Mouse (Mus musculus): ENCODE results near the gene Spata45. TPM values are rescaled to one million over a fixed set of nuclear protein-coding genes. Genes with fewer than 3 reads are reported as not detected.

Gene Spata45
- polyA plus RNA-seq (2014; fragmentation: Nextera tagmentation; extraction: Ambion mirVana), result not detected in 2 replicates

- Histone ChIP-seq H3K27me3 (ENCODE audit: control insufficient read depth, insufficient read depth, low read length) (no peaks in the 10 kb centered on the region), H3K4me2 (replicated peaks; ENCODE audit: low read depth, low read length) (no peak within 1 kb of the TSS), H3K4me1 (ENCODE audit: control insufficient read depth, insufficient read depth, low read length) (no peaks in the 10 kb centered on the region), H3K4me3 (ENCODE audit: low read depth, low read length) (no peak within 1 kb of the TSS), H3K36me3 (ENCODE audit: control insufficient read depth, insufficient read depth, low read length) (no peaks in the 10 kb centered on the region), H3K27ac (ENCODE audit: low read length) (no peak within 1 kb of the TSS), H3K9me3 (ENCODE audit: control insufficient read depth, low read depth, low read length) (no peaks in the 10 kb centered on the region), H3K9ac (replicated peaks; ENCODE audit: low read depth, low read length) (no peak within 1 kb of the TSS)
- no peak for ATAC-seq (ENCODE audit: insufficient number of reproducible peaks, insufficient read depth, low FRiP score, low read depth)
- 67% methylated on average over 6 of the region's 6 CpGs for WGBS
These were observed at the start of gene Spata45 for GRCm38 (mm10) chr1:191036554-191037334. Spata45 (plus strand) TSS chr1:191036639.

- 80% methylated on average over 9 of the region's 9 CpGs for WGBS
- ATAC-seq (ENCODE audit: insufficient number of reproducible peaks, insufficient read depth, low FRiP score, low read depth), result no peak
- Histone ChIP-seq H3K27me3 (ENCODE audit: control insufficient read depth, insufficient read depth, low read length) (no peaks in the 10 kb centered on the region), H3K27ac (ENCODE audit: low read length) (no peak overlapping the region), H3K9ac (replicated peaks; ENCODE audit: low read depth, low read length) (no peak overlapping the region), H3K9me3 (ENCODE audit: control insufficient read depth, low read depth, low read length) (no peaks in the 10 kb centered on the region), H3K4me2 (replicated peaks; ENCODE audit: low read depth, low read length) (no peak overlapping the region), H3K36me3 (ENCODE audit: control insufficient read depth, insufficient read depth, low read length) (no peaks in the 10 kb centered on the region), H3K4me1 (ENCODE audit: control insufficient read depth, insufficient read depth, low read length) (no peaks in the 10 kb centered on the region), H3K4me3 (ENCODE audit: low read depth, low read length) (no peak overlapping the region)
These were observed 46.9 kb upstream of the Spata45 start for GRCm38 (mm10) chr1:190989437-190990082.

GRCm38 (mm10) chr1:190995548-190995947 lies 40.9 kb upstream of the Spata45 start:
- no peak for ATAC-seq (ENCODE audit: insufficient number of reproducible peaks, insufficient read depth, low FRiP score, low read depth)
- no peaks in the 10 kb centered on the region for H3K4me1 ChIP-seq (ENCODE audit: control insufficient read depth, insufficient read depth, low read length)
- H3K27me3 ChIP-seq (ENCODE audit: control insufficient read depth, insufficient read depth, low read length), result no peaks in the 10 kb centered on the region
- H3K27ac ChIP-seq (ENCODE audit: low read length), result no peak overlapping the region
- 64% methylated on average over 7 of the region's 7 CpGs for WGBS
- no peaks in the 10 kb centered on the region for H3K36me3 ChIP-seq (ENCODE audit: control insufficient read depth, insufficient read depth, low read length)
- no peak overlapping the region for H3K4me3 ChIP-seq (ENCODE audit: low read depth, low read length)
- peaks cover 6% of the 10 kb centered on the region; the same call in 1 of the 2 replicates for H3K9me3 ChIP-seq (ENCODE audit: control insufficient read depth, low read depth, low read length)
- no peak overlapping the region for H3K9ac ChIP-seq (replicated peaks; ENCODE audit: low read depth, low read length)
- H3K4me2 ChIP-seq (replicated peaks; ENCODE audit: low read depth, low read length), result no peak overlapping the region

- 72% methylated on average over 6 of the region's 6 CpGs for WGBS
- no peak overlapping the region for H3K4me3 ChIP-seq (ENCODE audit: low read depth, low read length)
- no peak overlapping the region for H3K4me2 ChIP-seq (replicated peaks; ENCODE audit: low read depth, low read length)
- no peaks in the 10 kb centered on the region for H3K27me3 ChIP-seq (ENCODE audit: control insufficient read depth, insufficient read depth, low read length)
- H3K9me3 ChIP-seq (ENCODE audit: control insufficient read depth, low read depth, low read length), result peaks cover 6% of the 10 kb centered on the region; the same call in 1 of the 2 replicates
- H3K27ac ChIP-seq (ENCODE audit: low read length), result no peak overlapping the region
- H3K9ac ChIP-seq (replicated peaks; ENCODE audit: low read depth, low read length), result no peak overlapping the region
- no peak for ATAC-seq (ENCODE audit: insufficient number of reproducible peaks, insufficient read depth, low FRiP score, low read depth)
- no peaks in the 10 kb centered on the region for H3K4me1 ChIP-seq (ENCODE audit: control insufficient read depth, insufficient read depth, low read length)
- no peaks in the 10 kb centered on the region for H3K36me3 ChIP-seq (ENCODE audit: control insufficient read depth, insufficient read depth, low read length)
These were observed 40.0 kb upstream of the Spata45 start for GRCm38 (mm10) chr1:190996346-190996877.

GRCm38 (mm10) chr1:190998027-190998426 lies 38.4 kb upstream of the Spata45 start:
- Histone ChIP-seq H3K27ac (ENCODE audit: low read length) (no peak overlapping the region), H3K27me3 (ENCODE audit: control insufficient read depth, insufficient read depth, low read length) (no peaks in the 10 kb centered on the region), H3K36me3 (ENCODE audit: control insufficient read depth, insufficient read depth, low read length) (no peaks in the 10 kb centered on the region), H3K4me2 (replicated peaks; ENCODE audit: low read depth, low read length) (no peak overlapping the region), H3K4me1 (ENCODE audit: control insufficient read depth, insufficient read depth, low read length) (no peaks in the 10 kb centered on the region), H3K9me3 (ENCODE audit: control insufficient read depth, low read depth, low read length) (peaks cover 6% of the 10 kb centered on the region; the same call in 1 of the 2 replicates), H3K4me3 (ENCODE audit: low read depth, low read length) (no peak overlapping the region), H3K9ac (replicated peaks; ENCODE audit: low read depth, low read length) (no peak overlapping the region)
- ATAC-seq (ENCODE audit: insufficient number of reproducible peaks, insufficient read depth, low FRiP score, low read depth), result no peak
- WGBS, result 86% methylated on average over 1 of the region's 1 CpGs

- WGBS, result 85% methylated on average over 3 of the region's 3 CpGs
- Histone ChIP-seq H3K27me3 (ENCODE audit: control insufficient read depth, insufficient read depth, low read length) (no peaks in the 10 kb centered on the region), H3K9me3 (ENCODE audit: control insufficient read depth, low read depth, low read length) (peaks cover 6% of the 10 kb centered on the region; the same call in 1 of the 2 replicates), H3K4me3 (ENCODE audit: low read depth, low read length) (no peak overlapping the region), H3K27ac (ENCODE audit: low read length) (no peak overlapping the region), H3K9ac (replicated peaks; ENCODE audit: low read depth, low read length) (no peak overlapping the region), H3K4me1 (ENCODE audit: control insufficient read depth, insufficient read depth, low read length) (no peaks in the 10 kb centered on the region), H3K36me3 (ENCODE audit: control insufficient read depth, insufficient read depth, low read length) (0 out of 2 replicates have a peak, but pooled peaks cover 4% of the 10 kb centered on the region), H3K4me2 (replicated peaks; ENCODE audit: low read depth, low read length) (no peak overlapping the region)
- ATAC-seq (ENCODE audit: insufficient number of reproducible peaks, insufficient read depth, low FRiP score, low read depth), result no peak
These were observed 35.8 kb upstream of the Spata45 start for GRCm38 (mm10) chr1:191000686-191001085.

- ATAC-seq (ENCODE audit: insufficient number of reproducible peaks, insufficient read depth, low FRiP score, low read depth), result no peak
- 61% methylated on average over 6 of the region's 6 CpGs for WGBS
- H3K4me1 ChIP-seq (ENCODE audit: control insufficient read depth, insufficient read depth, low read length), result no peaks in the 10 kb centered on the region
These were observed 34.2 kb upstream of the Spata45 start for GRCm38 (mm10) chr1:191002201-191002600.

GRCm38 (mm10) chr1:191008707-191009106 lies 27.7 kb upstream of the Spata45 start:
- no peak for ATAC-seq (ENCODE audit: insufficient number of reproducible peaks, insufficient read depth, low FRiP score, low read depth)
- Histone ChIP-seq H3K4me3 (ENCODE audit: low read depth, low read length) (no peak overlapping the region), H3K4me2 (replicated peaks; ENCODE audit: low read depth, low read length) (no peak overlapping the region), H3K36me3 (ENCODE audit: control insufficient read depth, insufficient read depth, low read length) (peaks cover 18% of the 10 kb centered on the region), H3K4me1 (ENCODE audit: control insufficient read depth, insufficient read depth, low read length) (no peaks in the 10 kb centered on the region), H3K9ac (replicated peaks; ENCODE audit: low read depth, low read length) (no peak overlapping the region), H3K9me3 (ENCODE audit: control insufficient read depth, low read depth, low read length) (no peaks in the 10 kb centered on the region), H3K27me3 (ENCODE audit: control insufficient read depth, insufficient read depth, low read length) (no peaks in the 10 kb centered on the region), H3K27ac (ENCODE audit: low read length) (no peak overlapping the region)
- WGBS, result 98% methylated on average over 5 of the region's 5 CpGs

More at GRCm38 (mm10) chr1:191002201-191002600, 34.2 kb upstream of the Spata45 start:
- H3K9me3 ChIP-seq (ENCODE audit: control insufficient read depth, low read depth, low read length), result peaks cover 6% of the 10 kb centered on the region; the same call in 1 of the 2 replicates
- H3K4me2 ChIP-seq (replicated peaks; ENCODE audit: low read depth, low read length), result no peak overlapping the region
- no peaks in the 10 kb centered on the region for H3K27me3 ChIP-seq (ENCODE audit: control insufficient read depth, insufficient read depth, low read length)
- H3K9ac ChIP-seq (replicated peaks; ENCODE audit: low read depth, low read length), result no peak overlapping the region
- H3K27ac ChIP-seq (ENCODE audit: low read length), result no peak overlapping the region
- no peak overlapping the region for H3K4me3 ChIP-seq (ENCODE audit: low read depth, low read length)
- H3K36me3 ChIP-seq (ENCODE audit: control insufficient read depth, insufficient read depth, low read length), result peaks cover 6% of the 10 kb centered on the region; the same call in 1 of the 2 replicates
